19 mouse cellular contexts compared by ENCODE assay signal in the genomic region with DNA sequence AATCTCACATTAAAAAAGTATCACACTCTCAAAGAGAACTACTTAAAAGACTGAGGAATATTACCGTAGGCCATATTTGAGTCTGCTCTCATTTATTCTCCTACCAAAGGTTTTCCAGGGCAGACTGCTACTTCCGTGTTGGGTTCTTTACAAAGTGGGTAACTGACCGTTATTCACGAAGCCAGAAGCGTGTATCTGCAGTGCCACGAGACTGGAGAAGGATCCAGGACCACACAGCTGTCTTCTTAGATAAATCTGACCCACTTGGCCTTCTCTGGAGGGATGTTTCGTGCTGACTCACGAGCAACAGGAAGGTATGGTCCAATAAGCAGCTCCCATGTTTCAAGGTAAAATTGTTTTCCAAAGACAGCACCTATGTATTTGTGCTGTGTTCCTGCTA. TPM values are rescaled to one million over a fixed set of nuclear protein-coding genes. Genes with fewer than 3 reads are reported as not detected.
DNase-seq lines count a peak whose midpoint lies in the region; ATAC-seq lines count a peak whose summit lies in the region.
"Had no signal": no experiment of that assay in that cellular context is flagged by ENCODE, and none has a peak within 500 bp of the region (broad histone marks: within the 10 kb centered on the region; RNA-seq: fewer than 3 reads in every experiment).

No protein-coding gene starts in this region.

- H3K9ac ChIP-seq in liver, embryonic 15.5 days = peak overlapping the region; percentile 36; the same call in 1 of the 2 replicates
- H3K9ac ChIP-seq: forebrain, postnatal 0 days; midbrain, embryonic 13.5 days; neural tube, embryonic 15.5 days had no signal

- H3K9me3 ChIP-seq in liver, embryonic 15.5 days (replicated peaks) = no peaks in the 10 kb centered on the region
- H3K9me3 ChIP-seq: embryonic facial prominence, embryonic 10.5 days; midbrain, embryonic 13.5 days; neural tube, embryonic 15.5 days had no signal

- H3K27ac ChIP-seq in liver, embryonic 15.5 days (replicated peaks) = peak overlapping the region; percentile 95
- H3K27ac ChIP-seq: embryonic facial prominence, embryonic 10.5 days; midbrain, embryonic 13.5 days; neural tube, embryonic 15.5 days had no signal

- peak; percentile 75 for ATAC-seq in erythroblast, adult 5-6 weeks (replicated peaks; ENCODE audit: low FRiP score, poor library complexity, severe bottlenecking)
- ATAC-seq in liver, embryonic 15.5 days (ENCODE audit: insufficient read depth) = peak; percentile 68
- ATAC-seq: forebrain, postnatal 0 days; midbrain, embryonic 13.5 days had no signal

- WGBS in liver, embryonic 15.5 days (ENCODE audit: insufficient replicate concordance) = 20% methylated on average over 8 of the region's 8 CpGs

- peak; percentile 47 for DNase-seq in spleen, adult 12 weeks (ENCODE audit: low spot score)
- DNase-seq in spleen, adult 18-20 months = no peak
- no peak for DNase-seq in cerebellum, postnatal 4 days (ENCODE audit: low spot score in 2 of 2)
- DNase-seq in frontal cortex, postnatal 36 days (ENCODE audit: low spot score in 2 of 2) = no peak
- no peak for DNase-seq in urinary bladder, adult 2 months (ENCODE audit: low spot score)
- DNase-seq: cerebellum, postnatal 36 days; forebrain, postnatal 0 days; heart, adult 18-20 months; kidney, adult 2 months; kidney, postnatal 36 days; lung, postnatal 36 days; right cerebral cortex, postnatal 25 days; thymus, postnatal 25 days had no signal

- H3K4me2 ChIP-seq in liver, embryonic 15.5 days = peak overlapping the region; percentile 91
- H3K4me2 ChIP-seq: midbrain, embryonic 13.5 days had no signal

- no peaks in the 10 kb centered on the region for H3K36me3 ChIP-seq in liver, embryonic 15.5 days (replicated peaks)
- H3K36me3 ChIP-seq: midbrain, embryonic 13.5 days; neural tube, embryonic 15.5 days had no signal

- peaks cover 49% of the 10 kb centered on the region for H3K4me1 ChIP-seq in liver, embryonic 15.5 days (replicated peaks)

- H3K27me3 ChIP-seq in liver, embryonic 15.5 days = no peaks in the 10 kb centered on the region
- H3K27me3 ChIP-seq: neural tube, embryonic 15.5 days had no signal

- peak overlapping the region; percentile 93 for H3K4me3 ChIP-seq in liver, embryonic 15.5 days (replicated peaks)
- H3K4me3 ChIP-seq: embryonic facial prominence, embryonic 10.5 days; midbrain, embryonic 13.5 days; myocyte; neural tube, embryonic 15.5 days had no signal

RNA-seq across cellular contexts. Expression of a gene that starts 1.8 kb away (rescaled TPM):
- total RNA-seq in erythroblast, adult 5-6 weeks (2015; ENCODE audit: low replicate concordance) = 753 and 807 TPM in 2 replicates
- total RNA-seq in erythroblast, adult 5-6 weeks (2017; ENCODE audit: low replicate concordance) = 938 and 1,004 TPM in 2 replicates
- 28.0 and 29.7 TPM in 2 replicates for polyA plus RNA-seq in liver, embryonic 15.5 days (2015; fragmentation: Nextera tagmentation; extraction: Ambion mirVana)
- polyA plus RNA-seq in urinary bladder, adult 2 months (2012; rRNA removed) = 21.4 and 23.7 TPM in 2 replicates
